Mouse (Mus musculus) regulatory T cell (primary cell): ENCODE results near the gene Adgrg5.

Experiments
- in situ Hi-C: fragments of 300-600 bp; cut with MboI, MseI; formaldehyde crosslinking; loops from one replicate; pipeline ENCODE4 v1.15.1; 2025; ENCODE audit warnings: high pct_unique_total_duplicates

Gene Adgrg5

DNA sequence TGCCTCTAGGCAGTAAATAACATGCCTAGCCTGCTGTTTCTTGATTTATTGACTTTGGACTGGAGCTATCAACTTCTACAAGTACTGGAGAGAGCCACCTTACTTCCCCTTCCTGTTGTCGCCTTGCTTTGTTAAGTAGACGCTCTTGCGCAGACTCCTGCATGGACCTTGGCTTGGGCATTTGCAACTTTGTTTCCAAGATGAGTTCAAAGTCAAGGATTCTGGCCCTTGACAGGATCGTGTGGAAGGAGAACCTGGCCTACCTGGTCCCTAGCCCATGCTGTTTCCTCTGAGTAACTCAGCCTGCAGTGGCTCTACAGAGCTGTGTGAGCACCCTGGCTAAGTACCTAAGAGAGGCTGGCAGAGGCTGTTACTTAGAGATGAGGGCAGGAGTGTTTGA is 43.6 kb downstream of the Adgrg5 start:
- in situ Hi-C loops, result loop anchor here (5.0 kb wide), 1 partner anchor 540 kb away; no protein-coding TSS in a partner anchor

DNA sequence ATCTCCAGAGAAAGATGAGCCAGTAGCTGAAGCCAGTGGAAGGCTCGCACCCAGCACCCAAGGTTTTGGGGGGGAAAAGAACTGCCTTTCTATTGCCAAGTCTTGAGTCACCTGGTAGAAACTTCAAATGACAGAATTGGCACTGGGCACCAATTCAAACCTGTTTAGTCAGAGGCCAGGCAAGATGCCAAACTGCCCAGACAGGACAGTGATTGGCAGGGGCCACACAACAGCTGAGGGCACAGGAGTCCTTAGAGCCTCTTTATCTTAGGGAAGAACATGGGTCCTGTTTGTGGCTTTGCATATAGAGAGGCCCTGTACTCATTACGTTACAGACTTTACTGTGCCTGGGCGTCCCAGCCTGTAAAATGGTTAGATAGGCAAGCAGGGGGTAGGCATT is 44.1 kb downstream of the Adgrg5 start:
- in situ Hi-C loops, result loop anchor here (5.0 kb wide), 1 partner anchor 540 kb away; no protein-coding TSS in a partner anchor

DNA sequence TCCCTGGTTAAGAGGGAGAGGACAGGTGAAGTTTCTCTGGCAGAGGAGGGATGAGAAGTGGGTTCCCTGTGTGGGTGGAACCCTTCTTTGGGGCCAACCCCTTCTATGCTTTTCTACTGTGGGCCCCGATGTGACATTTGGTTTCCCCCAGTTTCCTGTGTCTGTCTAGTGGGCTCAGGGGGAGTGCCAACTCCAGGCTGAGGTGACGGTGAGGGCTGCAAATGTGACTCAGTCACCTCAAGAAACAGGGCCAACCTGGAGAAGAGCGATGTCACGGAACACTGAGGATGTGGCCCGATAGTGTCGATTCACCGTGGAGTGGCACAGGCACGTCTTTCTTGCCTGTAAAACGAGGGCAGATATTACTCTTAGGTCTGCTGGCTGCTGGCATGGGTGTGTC is 49.8 kb downstream of the Adgrg5 start:
- in situ Hi-C loops, result no loop called here

DNA sequence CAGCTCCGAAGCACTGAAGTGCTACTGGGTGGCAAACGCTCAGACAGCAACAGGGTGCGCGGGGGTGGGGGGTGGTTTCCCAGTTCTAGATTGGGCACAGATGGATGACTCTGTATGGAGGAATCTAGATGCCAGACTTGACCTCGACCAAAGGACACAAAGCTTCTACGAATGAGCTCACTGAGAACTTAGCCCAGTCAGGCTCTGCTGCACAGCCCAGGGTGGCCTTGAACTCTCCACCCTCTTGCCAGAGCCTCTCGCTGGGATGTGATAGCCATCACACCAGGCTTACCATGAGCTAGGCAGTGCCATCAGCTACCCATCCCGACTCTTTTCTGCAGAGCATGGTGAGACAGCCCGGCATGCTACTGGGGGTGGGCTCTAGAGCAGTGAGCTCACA is 50.3 kb downstream of the Adgrg5 start:
- in situ Hi-C loops, result no loop called here

DNA sequence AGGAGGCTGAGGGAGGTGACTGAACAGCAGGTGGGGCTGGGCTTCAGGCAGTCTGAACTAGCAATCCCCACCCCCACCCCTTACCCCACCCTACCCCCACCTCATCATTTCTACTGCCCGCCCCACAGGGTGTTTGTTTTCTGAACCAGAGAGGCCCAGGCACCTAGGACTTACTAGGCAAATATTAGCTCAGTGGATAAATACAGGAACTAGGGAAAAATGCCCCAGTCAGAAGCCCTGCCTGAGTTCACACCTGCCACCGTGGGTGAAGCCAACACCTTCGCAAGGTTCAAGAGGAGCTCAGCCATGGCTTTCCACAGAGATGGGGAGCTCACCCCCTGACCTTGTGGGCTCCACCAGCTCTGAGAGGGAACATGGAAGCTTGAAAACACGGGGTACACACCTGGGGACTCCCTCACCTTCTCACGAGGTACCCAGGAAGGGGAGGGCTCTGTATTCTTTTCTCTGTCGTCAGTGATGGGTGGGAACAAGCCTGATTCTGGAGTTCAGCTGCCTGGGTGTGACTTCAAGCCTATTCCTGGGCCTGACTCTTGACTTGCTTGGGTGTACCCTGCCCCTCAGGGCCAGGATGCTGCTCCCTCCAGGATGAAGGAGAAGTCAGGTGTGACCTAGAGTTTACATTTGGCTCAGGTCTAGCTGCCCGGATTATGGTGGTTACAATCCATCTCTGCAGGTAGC is 51.1 kb downstream of the Adgrg5 start, which contains the start of gene Adgrg1:
Gene Adgrg1 (plus strand): TSS at position 285 of the 699 bp plus-strand sequence.
- in situ Hi-C loops, result no loop called here

DNA sequence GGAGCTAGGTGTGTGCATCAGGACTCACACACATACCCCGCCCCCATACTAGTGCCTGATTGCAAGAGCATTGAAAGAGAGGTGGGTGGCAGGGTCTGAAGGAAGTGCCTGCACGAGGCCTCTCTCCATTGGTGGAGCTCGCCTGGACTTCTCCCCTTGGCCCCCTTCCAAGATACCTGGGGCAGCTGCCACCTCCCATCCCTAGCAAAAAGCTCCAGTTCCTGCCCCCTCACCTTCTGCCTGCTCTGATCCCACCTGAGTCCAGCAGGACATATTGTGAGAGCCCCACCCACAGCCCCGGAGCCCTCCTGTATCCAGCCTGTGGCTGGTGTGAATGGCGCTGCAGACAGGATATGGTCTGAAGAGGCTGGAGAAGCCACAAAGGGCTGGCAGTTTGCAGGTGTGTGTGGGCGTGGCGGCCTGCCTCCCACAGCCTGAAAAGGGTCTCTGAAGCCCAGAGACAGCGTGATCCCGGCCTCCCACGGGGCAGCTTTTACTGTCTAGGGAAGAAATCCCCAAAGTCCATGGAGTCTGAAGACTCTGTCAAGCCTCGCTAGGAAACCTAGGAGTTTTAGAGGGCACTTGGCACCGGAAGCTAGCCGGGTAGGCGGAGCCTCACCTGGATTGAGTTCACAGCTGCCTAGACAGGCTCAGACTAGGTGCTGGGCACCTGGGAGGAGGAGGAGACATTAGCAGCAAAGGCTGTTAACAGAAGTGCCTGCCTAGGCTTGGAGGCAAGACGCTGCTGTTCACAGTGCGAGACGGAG is 53.3 kb downstream of the Adgrg5 start:
- in situ Hi-C loops, result no loop called here

DNA sequence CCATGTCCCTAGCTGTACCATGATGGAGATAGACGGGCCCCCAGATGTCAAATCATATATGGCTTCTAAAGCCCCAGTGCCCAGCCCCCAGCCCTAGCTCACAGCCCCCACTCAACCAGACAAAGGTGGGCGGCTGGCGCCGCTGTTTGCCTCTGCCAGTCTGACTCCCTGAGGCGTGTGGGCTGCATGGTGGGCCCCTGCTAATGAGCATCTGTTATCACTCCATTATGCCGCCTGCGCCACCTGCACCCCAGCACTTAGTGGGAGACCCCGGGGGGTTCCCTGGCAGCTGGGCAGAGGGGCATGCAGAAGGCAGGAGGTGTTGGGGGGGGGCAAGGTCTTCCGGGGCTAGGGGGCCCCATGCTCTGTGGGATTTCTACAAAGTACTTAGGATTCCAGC is 54.6 kb downstream of the Adgrg5 start:
- in situ Hi-C loops, result no loop called here

DNA sequence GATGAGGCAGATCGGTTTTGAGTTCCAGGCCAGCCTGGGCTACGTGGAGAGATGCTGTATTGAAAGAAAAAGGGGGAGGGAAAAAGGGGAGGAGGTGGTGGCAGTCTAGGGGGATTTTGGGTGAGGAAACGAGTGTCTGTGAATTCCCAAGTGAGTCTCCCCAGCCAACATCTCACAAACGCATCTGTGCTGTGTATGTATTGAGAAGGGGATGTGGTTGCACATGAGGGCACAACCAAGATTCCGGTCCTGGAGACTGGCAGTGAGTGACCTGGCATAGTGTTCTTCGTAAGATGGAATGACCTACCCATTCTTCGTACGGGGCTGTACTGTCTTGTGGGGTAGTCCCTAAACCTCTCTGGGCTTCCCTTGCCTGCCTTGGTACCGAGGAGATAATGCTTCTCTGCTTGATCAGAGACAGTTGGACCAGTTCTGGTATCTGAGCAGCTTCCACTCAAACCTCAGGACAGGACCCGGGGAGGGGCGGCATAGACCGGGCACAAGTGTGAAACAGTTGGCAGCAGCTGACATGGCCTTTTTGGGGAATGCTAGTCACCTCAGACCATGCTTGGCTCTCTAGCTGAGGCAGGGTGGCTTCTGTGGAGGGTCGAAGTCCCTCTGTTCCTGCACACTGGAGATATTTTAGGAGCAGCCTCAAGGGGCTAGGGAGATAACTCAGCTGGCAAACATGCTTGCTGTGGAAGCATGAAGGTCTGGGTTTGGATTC is 55.3 kb downstream of the Adgrg5 start:
- in situ Hi-C loops, result no loop called here

DNA sequence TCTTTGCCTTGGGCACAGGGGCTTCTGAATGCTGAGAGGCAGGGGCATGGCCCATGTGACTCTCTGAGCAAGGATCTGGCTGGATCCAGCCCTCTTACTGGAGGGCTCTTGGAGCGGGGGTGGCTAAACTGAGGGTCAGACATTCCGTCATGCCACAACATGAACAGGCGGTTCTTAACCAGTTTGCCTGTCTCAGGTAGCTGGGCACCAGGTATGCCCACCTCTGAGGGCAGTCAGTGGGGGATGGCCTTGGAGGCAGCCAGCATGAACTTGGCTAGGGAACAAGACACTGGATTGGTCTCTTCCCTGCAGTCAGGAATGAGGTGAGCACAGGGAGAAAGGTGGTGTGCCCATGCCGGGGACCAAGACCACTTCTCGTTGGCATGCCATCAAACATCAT is 56.7 kb downstream of the Adgrg5 start:
- in situ Hi-C loops, result no loop called here

DNA sequence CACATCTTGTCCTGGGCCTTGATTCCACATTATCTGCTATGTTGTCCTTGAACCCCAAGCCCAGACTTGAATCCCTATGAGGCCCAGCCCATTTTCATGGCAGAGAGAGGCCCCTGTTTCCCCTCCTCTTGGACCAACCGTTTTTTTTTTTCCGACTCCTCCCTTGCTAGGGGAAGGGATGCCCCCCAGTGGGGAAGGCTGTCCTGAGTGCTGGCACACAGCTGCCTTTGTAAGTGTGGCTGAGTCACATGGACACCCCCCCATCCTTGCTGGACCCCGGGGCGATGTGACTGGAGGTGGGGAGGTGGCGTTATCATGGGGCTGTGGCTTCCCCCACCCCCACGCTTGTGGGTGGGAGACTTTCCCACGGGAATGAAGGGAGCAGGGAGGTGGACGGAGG is 57.5 kb downstream of the Adgrg5 start:
- in situ Hi-C loops, result no loop called here

DNA sequence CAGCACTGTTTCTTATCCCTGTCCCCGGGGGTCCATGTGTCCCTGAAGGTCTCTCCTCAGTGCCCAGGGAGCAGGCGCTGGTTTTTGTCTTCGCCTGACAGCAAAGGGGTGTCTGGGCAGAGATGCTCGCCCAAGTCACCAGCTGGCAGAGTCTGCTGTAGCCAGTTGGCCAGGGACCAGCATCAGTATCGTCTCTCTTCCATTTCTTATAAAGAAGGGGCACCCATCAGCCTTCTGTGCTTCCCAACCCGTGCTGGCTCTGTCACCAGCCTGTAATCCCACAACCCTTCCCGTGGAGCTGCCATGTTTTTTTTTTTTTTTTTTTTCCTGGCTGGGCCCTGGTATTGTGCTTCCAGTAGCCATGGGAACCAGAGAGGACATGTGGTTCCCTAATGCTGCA is 58.4 kb downstream of the Adgrg5 start:
- in situ Hi-C loops, result no loop called here

DNA sequence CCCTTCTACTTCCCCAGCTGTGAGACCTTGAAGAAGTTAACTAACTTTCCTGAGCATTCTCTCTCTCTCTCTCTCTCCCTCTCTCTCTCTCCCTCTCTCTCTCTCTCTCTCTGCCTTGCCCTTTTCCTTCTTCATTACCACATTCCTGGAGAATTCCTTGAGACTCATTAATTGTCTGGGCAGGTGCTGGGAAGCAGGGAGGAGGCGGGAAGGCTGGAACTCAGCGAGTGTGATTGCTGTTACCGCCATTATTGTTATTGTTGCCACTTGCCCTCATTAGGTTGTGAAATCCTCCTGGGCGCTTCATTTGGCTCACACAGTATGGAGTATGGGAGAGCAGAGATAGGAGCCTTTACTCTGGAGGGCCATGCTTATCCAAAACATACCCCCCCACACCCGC is 59.7 kb downstream of the Adgrg5 start:
- in situ Hi-C loops, result no loop called here

DNA sequence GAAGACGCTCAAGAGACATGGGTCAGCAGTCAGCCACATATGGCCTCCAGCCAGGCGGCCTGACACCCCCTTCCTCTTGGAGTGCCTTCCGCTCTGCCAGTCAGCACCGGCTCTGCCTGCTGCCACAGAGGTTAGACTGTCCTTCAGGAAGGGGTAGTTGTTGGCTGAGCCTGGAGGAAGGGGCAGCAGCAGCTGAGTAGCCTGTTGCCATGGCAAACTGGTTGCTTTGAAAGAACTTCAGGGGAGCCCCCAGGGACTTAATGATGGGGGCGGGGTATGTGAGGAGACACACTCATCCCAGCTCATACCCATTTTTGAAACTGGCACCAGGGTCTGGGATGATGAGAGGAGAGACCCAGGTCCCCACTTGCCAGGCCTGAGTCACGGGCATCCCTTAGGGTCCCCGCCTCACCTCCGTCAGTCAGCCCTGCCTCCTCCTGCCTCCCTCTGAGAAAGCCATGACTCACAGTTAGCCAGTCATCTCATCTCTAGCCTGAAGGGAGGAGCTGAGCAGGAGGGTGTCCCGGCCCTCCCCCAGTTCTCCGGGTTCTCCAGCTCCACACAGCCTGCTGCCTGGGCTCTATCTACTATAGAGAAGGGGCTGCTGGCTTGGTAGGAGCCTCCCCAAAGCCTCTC is 60.5 kb downstream of the Adgrg5 start:
- in situ Hi-C loops, result no loop called here

DNA sequence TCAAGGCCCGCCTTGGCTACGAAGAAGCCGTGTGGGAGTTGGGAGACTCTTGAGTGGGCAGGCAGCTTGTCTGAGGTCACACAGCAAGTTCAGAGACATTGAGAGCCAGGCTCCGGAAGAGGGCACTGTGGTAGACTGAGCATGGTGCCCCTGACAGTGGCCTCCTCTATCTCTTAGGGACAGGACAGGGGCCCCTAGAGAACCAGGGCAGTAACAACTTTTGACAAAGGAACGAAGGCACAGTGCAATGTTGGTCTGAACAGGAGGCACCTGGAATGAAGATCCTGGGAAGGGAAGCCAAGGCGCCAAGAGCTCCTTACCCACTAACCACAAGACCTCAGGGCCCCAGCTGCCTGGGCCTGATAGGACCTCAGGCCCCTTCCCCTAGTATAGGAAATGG is 61.5 kb downstream of the Adgrg5 start:
- in situ Hi-C loops, result no loop called here

DNA sequence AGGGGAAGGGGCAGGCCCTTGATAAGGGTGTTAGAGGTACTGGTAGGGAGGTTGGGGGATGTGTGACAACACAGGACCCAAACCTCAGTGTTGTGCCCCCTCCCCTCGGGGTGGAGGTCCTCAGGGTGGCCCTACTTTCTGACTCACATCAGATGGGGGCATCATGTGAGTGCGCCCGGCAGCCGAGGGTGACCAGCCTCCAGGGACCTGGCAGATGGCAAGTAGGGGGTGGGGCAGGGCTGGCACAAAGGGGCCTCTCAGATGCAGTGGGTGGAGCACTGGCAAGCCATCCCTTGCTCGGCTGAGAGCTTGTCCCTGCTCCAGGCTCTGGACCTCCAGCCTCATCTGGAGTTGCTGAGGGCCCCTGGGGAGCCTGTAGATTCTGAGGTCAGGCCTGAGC is 63.2 kb downstream of the Adgrg5 start:
- in situ Hi-C loops, result no loop called here

DNA sequence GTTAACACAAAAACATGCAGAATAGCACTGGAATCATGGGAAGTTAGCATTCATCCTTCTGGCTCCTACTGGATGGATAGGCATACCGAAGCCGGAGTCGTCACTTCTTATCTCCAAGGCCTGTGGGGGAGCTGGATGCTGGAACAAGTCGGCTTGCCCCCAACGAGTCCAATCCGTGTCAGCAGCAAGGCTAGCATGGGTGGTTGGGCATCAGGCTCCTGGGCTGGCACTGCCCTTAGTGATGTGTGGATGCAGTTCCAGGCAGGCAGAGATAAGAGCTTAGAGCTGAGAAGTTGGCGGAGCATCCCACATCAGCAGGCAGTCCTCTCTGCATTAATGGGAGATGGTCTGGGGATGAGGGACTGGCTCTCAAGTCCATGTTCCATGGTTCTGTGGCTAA is 64.1 kb downstream of the Adgrg5 start:
- in situ Hi-C loops, result no loop called here

DNA sequence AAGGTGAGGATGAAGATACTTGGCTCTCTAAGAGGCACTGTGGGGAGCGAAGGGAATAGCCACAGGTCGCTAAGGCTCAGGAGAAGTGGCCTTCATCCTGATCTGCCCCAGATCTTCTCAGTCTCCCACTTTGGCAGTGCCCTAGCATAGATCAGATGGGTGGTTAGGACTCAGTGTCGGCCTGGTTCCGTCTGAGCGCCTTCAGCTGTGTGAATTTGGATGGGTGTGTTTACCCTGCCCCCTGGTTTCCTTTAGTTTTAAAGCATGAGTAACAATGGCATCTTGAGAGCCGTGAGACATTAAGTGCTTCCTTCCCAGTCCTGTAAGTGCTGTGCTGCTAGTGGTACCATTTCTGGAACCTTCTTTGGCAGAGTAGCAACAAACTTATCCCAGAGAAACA is 65.1 kb downstream of the Adgrg5 start:
- in situ Hi-C loops, result no loop called here

DNA sequence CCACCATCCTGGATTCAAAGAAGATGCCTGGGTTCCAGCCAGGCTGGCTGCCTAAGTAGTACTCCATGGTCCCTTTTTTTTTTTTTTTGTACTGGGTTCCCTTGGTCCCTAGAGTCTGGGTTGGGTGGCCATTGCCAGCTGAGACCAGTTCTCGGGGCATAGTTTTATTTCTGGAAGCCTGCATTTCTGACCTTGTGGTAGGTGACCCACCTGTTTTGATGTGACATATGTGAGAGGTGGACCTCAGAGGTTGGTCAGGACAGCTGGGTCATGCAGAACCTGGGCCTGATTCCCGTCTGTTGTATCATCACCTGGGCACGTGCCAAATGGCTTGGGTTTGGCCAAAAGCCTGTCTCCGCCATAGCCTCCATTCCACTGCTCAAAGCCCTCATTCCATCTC is 66.2 kb downstream of the Adgrg5 start:
- in situ Hi-C loops, result no loop called here

DNA sequence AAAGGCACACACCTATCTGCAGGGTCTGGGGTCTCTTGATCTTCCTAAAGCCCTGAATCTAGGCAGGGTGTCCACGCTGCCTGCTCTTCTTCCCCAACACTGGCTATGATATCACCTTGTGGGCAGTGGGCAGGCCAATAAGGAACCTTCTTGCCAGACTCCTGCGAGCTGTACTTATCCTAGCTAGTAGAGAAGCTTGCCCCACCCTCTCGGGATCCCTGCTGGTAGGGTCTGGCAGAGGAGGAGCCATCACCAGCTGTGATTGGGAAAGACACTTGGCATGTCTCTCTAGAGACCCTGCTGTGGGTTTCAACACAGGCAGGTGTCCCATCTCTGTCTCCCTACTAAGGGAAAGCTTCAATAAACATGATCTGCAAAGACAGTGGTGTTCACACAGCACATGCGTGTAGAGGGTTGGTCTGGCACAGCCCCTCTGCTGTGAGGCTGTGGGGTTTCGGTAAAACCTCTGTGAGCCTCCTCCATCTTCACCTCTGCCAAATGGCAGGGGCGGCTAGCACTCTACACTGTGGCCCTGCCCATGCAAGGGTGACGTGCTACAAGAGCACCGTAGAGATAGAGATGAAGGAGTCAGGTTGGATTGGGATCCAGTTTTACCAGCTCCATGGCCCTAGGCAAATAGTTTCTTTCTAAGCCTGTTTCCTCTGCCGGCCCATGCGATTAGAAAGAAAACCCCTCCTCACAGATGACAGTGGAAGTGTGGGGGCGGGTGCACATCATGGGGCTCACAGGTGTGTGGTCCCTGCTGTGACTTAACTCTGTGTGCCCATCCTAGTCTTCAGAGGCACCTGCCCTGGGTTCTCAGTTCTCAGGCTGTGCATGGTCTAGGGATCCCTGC is 67.3 kb downstream of the Adgrg5 start:
- in situ Hi-C loops, result no loop called here

DNA sequence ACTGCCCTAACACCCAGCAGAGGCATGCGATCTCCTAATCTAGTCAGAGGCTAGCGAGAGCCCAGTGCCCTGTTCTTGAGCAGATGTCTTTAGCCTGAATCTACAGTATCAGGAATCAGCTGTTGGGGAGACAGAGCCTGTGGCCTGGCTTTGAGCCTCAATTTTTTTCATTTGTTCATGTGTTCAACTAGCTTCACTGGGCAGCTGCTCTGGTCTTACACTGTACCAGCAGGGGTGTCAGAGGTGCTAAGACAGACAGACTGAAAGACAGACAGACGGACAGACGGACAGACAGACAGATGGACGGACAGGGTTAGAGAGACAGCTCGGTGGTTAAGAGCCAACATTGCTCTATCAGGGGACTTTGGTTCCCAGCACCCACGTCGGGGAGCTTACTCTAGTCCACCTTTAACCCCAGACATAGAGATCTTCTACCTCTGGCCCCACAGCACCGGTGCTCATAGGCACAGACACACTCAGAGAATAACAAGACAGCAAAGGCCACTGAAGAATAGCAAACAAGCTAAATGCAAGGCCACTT is 68.0 kb downstream of the Adgrg5 start:
- in situ Hi-C loops, result no loop called here

DNA sequence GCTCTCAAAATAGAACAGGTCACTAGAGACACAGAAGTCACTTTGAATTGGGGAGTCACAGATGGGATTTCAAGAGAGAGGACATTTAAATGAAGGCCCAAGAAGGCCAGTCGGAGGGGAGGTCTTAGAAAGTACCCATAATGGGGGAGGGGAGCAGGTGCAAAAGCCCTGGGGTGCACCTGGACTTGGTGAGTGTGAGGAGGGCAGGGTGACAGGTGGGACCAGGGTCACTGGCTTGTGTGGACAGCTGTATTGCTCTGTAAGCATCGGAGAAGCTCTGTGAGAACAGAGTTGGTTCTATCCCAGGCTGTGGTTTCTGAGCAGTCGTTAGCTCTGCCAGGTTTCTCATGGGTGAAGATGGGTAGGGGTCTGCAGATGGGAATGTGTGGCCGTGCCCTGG is 68.5 kb downstream of the Adgrg5 start:
- in situ Hi-C loops, result no loop called here
